Mouse (Mus musculus) liver, embryonic 14.5 days (tissue): ENCODE measurements around the gene Npdc1.

Experiments
- CTCF ChIP-seq: IDR thresholded peaks from 2 replicates; pipeline ENCODE4 v1.5.1; 2016; ENCODE audit warnings: antibody characterized with exemption, low read depth, control low read depth
- EP300 ChIP-seq: IDR thresholded peaks from 2 replicates; pipeline ENCODE4 v1.6.1; 2016; ENCODE audit warnings: antibody characterized with exemption, low read depth

DNA sequence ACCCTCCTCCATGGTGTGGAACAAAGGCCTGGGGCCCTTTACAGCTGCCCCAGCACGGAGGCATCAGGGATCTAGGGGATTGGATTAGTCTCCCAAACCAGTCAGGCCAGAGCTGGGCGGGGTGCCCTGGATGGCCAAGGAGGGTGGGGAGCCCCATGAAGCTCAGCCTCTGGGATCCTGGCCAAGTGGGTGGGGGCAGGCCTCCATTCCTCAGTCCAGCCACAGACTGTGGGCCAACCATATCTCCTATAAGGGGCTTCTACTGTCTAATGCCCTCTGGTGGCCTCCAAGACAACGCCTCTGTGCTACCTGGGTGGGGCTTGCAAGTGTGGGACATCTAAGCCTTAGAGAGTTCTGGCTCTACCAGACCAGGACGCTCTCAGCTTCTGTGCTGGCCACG, 59.8 kb downstream of the Npdc1 start:
- TF ChIP-seq CTCF (no peak; the same call in 1 of the 2 replicates), EP300 (no peak)
